Mouse (Mus musculus): ENCODE data around the gene Cav3.
A peak's percentile ranks its signal among the peaks of the same experiment; 100 is the strongest.

Gene Cav3

GRCm38 (mm10) chr6:112459341-112459749 is at the start of gene Cav3:
Gene Cav3, plus strand, starts transcription at chr6:112459505.
- peak in 1 of 2 experiments; percentile 11 for DNase-seq

GRCm38 (mm10) chr6:112419333-112419732 is 40.0 kb upstream of the Cav3 start:
- no peak for DNase-seq

- no peak for DNase-seq
Measured at GRCm38 (mm10) chr6:112420883-112421282, 38.4 kb upstream of the Cav3 start.

- DNase-seq = no peak
Measured at GRCm38 (mm10) chr6:112423746-112424501, 35.4 kb upstream of the Cav3 start.

- no peak for DNase-seq
Measured at GRCm38 (mm10) chr6:112426018-112426732, 33.1 kb upstream of the Cav3 start.

- DNase-seq = no peak
Measured at GRCm38 (mm10) chr6:112445675-112446074, 13.6 kb upstream of the Cav3 start.

GRCm38 (mm10) chr6:112461459-112461858 is 2.2 kb downstream of the Cav3 start:
- no peak for DNase-seq

GRCm38 (mm10) chr6:112463331-112463730 is 4.0 kb downstream of the Cav3 start:
- DNase-seq = no peak

GRCm38 (mm10) chr6:112465441-112465840 is 6.1 kb downstream of the Cav3 start:
- no peak for DNase-seq

- no peak for DNase-seq
Measured at GRCm38 (mm10) chr6:112466001-112466400, 6.7 kb downstream of the Cav3 start.

- no peak for DNase-seq
Measured at GRCm38 (mm10) chr6:112471644-112472043, 12.3 kb downstream of the Cav3 start.

GRCm38 (mm10) chr6:112479861-112480260 is 20.6 kb downstream of the Cav3 start:
- DNase-seq = no peak

- peak; percentile 51 to 62 for DNase-seq
Measured at GRCm38 (mm10) chr6:112484316-112484715, 25.0 kb downstream of the Cav3 start.

GRCm38 (mm10) chr6:112487993-112488392 is 28.7 kb downstream of the Cav3 start:
- no peak for DNase-seq

- DNase-seq = no peak
Measured at GRCm38 (mm10) chr6:112488821-112489180, 29.5 kb downstream of the Cav3 start.

GRCm38 (mm10) chr6:112489181-112489909 is 30.0 kb downstream of the Cav3 start:
- peak; percentile 16 to 46 for DNase-seq

- DNase-seq = no peak
Measured at GRCm38 (mm10) chr6:112489910-112490559, 30.7 kb downstream of the Cav3 start, which contains the start of gene Oxtr. Gene Oxtr, minus strand, starts transcription at chr6:112489943.

- DNase-seq = peak; percentile 84 to 86
Measured at GRCm38 (mm10) chr6:112490625-112491242, 31.4 kb downstream of the Cav3 start.

GRCm38 (mm10) chr6:112491521-112491920 is 32.2 kb downstream of the Cav3 start:
- DNase-seq = no peak

- no peak for DNase-seq
Measured at GRCm38 (mm10) chr6:112492656-112493055, 33.4 kb downstream of the Cav3 start.

- no peak for DNase-seq
Measured at GRCm38 (mm10) chr6:112493371-112493770, 34.1 kb downstream of the Cav3 start.

GRCm38 (mm10) chr6:112494620-112495081 is 35.3 kb downstream of the Cav3 start:
- DNase-seq = peak; percentile 30 to 72
